Mouse (Mus musculus) ovary, postnatal 14 days (tissue): Measurements from ENCODE around the gene Plin5.
"Not testable (repeated sequence)": the region's sequence is repeated elsewhere in the genome, so short reads cannot be mapped to it uniquely, and the experiment has no call there.

ENCODE experiments used
- DNase-seq: peaks from one replicate; pipeline ENCODE4 v3.0.0; 2022; ENCODE audit warnings: low spot score

The Plin5 gene

DNA sequence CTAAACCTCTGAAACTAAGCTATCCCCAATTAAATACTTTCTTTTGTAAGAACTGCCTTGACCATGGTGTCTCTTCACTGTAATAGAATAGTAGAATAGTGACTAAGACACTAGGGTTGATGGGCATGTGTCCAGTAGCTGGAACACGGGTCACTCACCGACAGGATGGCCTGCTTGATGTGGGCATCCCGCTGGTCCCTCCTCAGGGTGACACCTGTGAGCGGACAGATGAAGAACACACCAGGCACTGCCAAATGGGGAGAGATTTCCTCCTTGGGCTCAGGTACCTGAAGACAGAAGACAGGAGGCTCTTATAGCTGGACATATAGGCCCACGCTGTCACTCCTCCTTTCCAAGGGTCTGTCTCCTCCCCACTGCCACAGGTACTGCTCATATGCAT is 45.2 kb downstream of the Plin5 start:
- DNase-seq, result no peak

GRCm38 (mm10) chr17:56071126-56071525 is 46.3 kb downstream of the Plin5 start:
- no peak for DNase-seq

DNA sequence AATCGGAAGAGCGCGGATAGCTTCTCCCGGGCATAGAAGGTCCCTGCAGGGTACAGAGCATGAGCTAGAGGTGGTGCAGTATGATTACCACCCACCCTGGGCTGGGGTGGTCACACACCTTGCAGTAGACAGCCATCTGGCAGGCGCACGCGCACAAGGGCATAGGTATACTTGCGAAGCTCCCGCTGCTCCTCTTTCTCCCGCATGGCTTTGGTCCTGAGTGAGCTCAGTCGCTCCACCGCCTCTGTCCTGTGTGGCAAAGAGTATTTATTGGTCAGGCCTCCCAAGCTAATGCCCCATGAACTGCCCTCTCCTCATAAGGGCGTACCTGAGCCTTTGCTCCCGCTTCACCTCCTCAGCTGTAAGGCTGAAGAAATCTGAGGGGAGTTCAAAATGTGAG is 48.3 kb downstream of the Plin5 start:
- no peak for DNase-seq

DNA sequence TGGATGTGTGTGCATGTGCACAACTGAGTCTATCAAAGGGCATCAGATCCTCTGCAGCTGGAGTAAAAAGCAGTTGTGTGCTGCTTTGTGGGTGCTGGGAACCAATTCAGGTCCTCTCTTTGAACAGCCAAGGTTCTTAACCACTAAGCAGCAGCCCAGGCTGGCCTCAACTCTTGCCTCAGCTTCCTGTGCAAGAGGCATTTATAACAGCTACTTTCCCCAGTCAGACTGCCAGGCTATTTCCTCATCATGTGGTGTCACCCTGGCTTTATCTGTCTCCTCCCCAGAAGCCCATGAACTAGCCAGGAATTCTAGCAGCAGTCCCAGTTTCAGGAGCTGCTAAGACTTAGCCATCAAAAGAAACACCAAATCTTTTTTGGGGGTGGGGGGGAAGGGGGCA is 50.9 kb downstream of the Plin5 start:
- DNase-seq, result no peak

DNA sequence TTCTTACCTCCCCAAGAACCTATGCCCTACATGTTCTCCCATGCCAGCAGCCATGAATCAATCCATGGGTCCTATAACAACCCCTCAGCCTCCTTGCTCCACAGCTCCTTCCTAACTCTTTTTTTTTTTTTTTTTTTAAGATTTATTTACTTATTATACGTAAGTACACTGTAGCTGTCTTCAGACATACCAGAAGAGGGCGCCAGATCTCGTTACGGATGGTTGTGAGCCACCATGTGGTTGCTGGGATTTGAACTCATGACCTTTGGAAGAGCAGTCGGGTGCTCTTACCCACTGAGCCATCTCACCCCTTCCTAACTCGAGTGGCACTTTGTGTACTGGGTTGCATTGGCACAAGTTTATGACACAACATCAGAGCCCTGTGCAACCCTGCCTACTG is 51.7 kb downstream of the Plin5 start:
- DNase-seq, result not testable (repeated sequence)

- DNase-seq, result no peak
These were observed 55.3 kb downstream of the Plin5 start for GRCm38 (mm10) chr17:56062081-56062480.
